9 mouse cellular contexts compared by ENCODE assay signal in the genomic region with DNA sequence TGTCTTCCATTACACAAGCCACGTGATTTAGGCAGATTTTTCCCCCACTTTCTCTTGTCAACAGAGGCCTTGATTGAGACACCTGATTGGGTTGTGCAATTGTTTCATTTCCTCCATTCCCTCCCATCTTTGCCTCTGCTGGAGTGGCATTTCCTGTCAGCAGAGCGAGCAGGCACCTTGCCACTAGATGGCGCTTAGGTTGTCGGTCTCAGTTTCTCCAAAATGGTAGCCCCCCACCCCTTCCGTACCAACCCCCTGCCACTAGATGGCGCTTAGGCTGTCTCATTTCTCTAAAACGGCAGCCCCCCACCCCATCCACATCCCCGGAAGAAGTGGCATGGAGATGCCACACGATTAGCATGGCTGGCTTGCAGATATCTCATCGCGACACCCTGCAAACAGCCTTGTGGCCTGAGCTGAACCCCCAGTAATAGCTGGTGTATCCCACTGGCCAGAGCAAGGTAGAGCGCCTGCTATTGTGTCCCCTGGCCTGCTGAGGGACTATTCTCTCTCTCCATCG. TPM values are rescaled to one million over a fixed set of nuclear protein-coding genes. Genes with fewer than 3 reads are reported as not detected.
DNase-seq lines count a peak whose midpoint lies in the region; ATAC-seq and TF ChIP-seq lines count a peak whose summit lies in the region.
"Had no signal": no experiment of that assay in that cellular context is flagged by ENCODE, and none has a peak within 500 bp of the region (broad histone marks: within the 10 kb centered on the region; RNA-seq: fewer than 3 reads in every experiment).

No protein-coding gene starts in this region.

- DNase-seq in left cerebral cortex, adult 11 months (ENCODE audit: low spot score): peak; percentile 36
- no peak for DNase-seq in left cerebral cortex, adult 8-10 months (ENCODE audit: low spot score in 2 of 2)
- peak; percentile 90 for DNase-seq in forebrain, postnatal 0 days
- DNase-seq in liver, embryonic 11.5 days (ENCODE audit: low spot score): peak; percentile 43
- peak; percentile 80 for DNase-seq in thymus, adult 2 months

- 33% methylated on average over 13 of the region's 13 CpGs for WGBS in bone marrow, adult 2 months
- 33% methylated on average over 13 of the region's 13 CpGs for WGBS in forebrain, postnatal 0 days
- 35% methylated on average over 13 of the region's 13 CpGs for WGBS in hindbrain, embryonic 16.5 days
- WGBS in liver, embryonic 11.5 days: 37% methylated on average over 13 of the region's 13 CpGs
- WGBS in thymus, adult 2 months: 49% methylated on average over 13 of the region's 13 CpGs

- no peak overlapping the region for H3K4me3 ChIP-seq in bone marrow, adult 2 months (replicated peaks; ENCODE audit: control insufficient read depth, low read depth, low read length)
- H3K4me3 ChIP-seq in forebrain, postnatal 0 days (ENCODE audit: low read depth, low read length): no peak overlapping the region
- H3K4me3 ChIP-seq in hindbrain, embryonic 16.5 days (ENCODE audit: low read length): no peak overlapping the region
- H3K4me3 ChIP-seq in liver, embryonic 11.5 days (ENCODE audit: low read depth, low read length): no peak overlapping the region
- H3K4me3 ChIP-seq in thymus, adult 2 months (ENCODE audit: control insufficient read depth, insufficient read depth, low read length): no peak overlapping the region
- H3K4me3 ChIP-seq: embryonic facial prominence, embryonic 12.5 days had no signal

- no peaks in the 10 kb centered on the region for H3K27me3 ChIP-seq in forebrain, postnatal 0 days (ENCODE audit: insufficient read depth, low read length)
- H3K27me3 ChIP-seq in hindbrain, embryonic 16.5 days (replicated peaks; ENCODE audit: control insufficient read depth, insufficient read depth, low read length): no peaks in the 10 kb centered on the region
- H3K27me3 ChIP-seq in liver, embryonic 11.5 days (replicated peaks; ENCODE audit: control insufficient read depth, insufficient read depth, low read length): no peaks in the 10 kb centered on the region
- no peaks in the 10 kb centered on the region for H3K27me3 ChIP-seq in thymus, adult 2 months (ENCODE audit: control insufficient read depth, insufficient read depth, low read length)
- H3K27me3 ChIP-seq: embryonic facial prominence, embryonic 12.5 days had no signal

- no peak overlapping the region for H3K4me2 ChIP-seq in forebrain, postnatal 0 days (ENCODE audit: low read depth)
- H3K4me2 ChIP-seq in hindbrain, embryonic 16.5 days (ENCODE audit: low read length): peak overlapping the region; percentile 5; the same call in 1 of the 2 replicates
- H3K4me2 ChIP-seq in liver, embryonic 11.5 days: peak overlapping the region; percentile 33
- H3K4me2 ChIP-seq: embryonic facial prominence, embryonic 12.5 days had no signal

- no peak overlapping the region for H3K9ac ChIP-seq in forebrain, postnatal 0 days
- H3K9ac ChIP-seq in hindbrain, embryonic 16.5 days (ENCODE audit: low read depth, low read length): no peak overlapping the region
- H3K9ac ChIP-seq in liver, embryonic 11.5 days (ENCODE audit: low read depth, low read length): no peak overlapping the region
- H3K9ac ChIP-seq: embryonic facial prominence, embryonic 12.5 days had no signal

- peak; percentile 77 for TF ChIP-seq CTCF in bone marrow, adult 2 months (IDR thresholded peaks at IDR 0.05; ENCODE audit: control insufficient read depth, insufficient read depth, low read length)
- TF ChIP-seq CTCF in forebrain, postnatal 0 days (IDR thresholded peaks at IDR 0.05; ENCODE audit: low read depth): peak; percentile 93
- peak; percentile 90 for TF ChIP-seq CTCF in thymus, adult 2 months (IDR thresholded peaks at IDR 0.05; ENCODE audit: borderline replicate concordance, control insufficient read depth, extremely low read depth, insufficient read depth, low read length, poor library complexity)

- no peaks in the 10 kb centered on the region; the same call in 1 of the 2 replicates for H3K4me1 ChIP-seq in bone marrow, adult 2 months (ENCODE audit: control insufficient read depth, insufficient read depth, low read length)
- no peaks in the 10 kb centered on the region for H3K4me1 ChIP-seq in forebrain, postnatal 0 days (ENCODE audit: insufficient read depth)
- no peaks in the 10 kb centered on the region for H3K4me1 ChIP-seq in hindbrain, embryonic 16.5 days (ENCODE audit: control insufficient read depth, insufficient read depth, low read depth, low read length)
- no peaks in the 10 kb centered on the region; the same call in 1 of the 2 replicates for H3K4me1 ChIP-seq in liver, embryonic 11.5 days (replicated peaks; ENCODE audit: control insufficient read depth, insufficient read depth, low read length)
- no peaks in the 10 kb centered on the region for H3K4me1 ChIP-seq in thymus, adult 2 months (replicated peaks; ENCODE audit: control insufficient read depth, insufficient read depth, low read length)
- H3K4me1 ChIP-seq: embryonic facial prominence, embryonic 12.5 days had no signal

- ATAC-seq in forebrain, postnatal 0 days: peak; percentile 77
- ATAC-seq in hindbrain, embryonic 16.5 days: peak; percentile 69
- peak; percentile 49 for ATAC-seq in liver, embryonic 11.5 days (replicated peaks; ENCODE audit: low FRiP score)
- peak; percentile 52 for ATAC-seq in monocyte, adult 5-6 weeks (replicated peaks; ENCODE audit: insufficient number of reproducible peaks, low FRiP score, low TSS enrichment, poor library complexity, severe bottlenecking)

- no peak for TF ChIP-seq POLR2A in bone marrow, adult 2 months (IDR thresholded peaks at IDR 0.05; ENCODE audit: borderline replicate concordance, control insufficient read depth, low read depth, low read length)
- TF ChIP-seq POLR2A in thymus, adult 2 months (IDR thresholded peaks at IDR 0.05; ENCODE audit: control insufficient read depth, extremely low read depth, insufficient read depth, low read length, poor library complexity): no peak

- H3K36me3 ChIP-seq in forebrain, postnatal 0 days (ENCODE audit: insufficient read depth): no peaks in the 10 kb centered on the region
- no peaks in the 10 kb centered on the region for H3K36me3 ChIP-seq in hindbrain, embryonic 16.5 days (ENCODE audit: control insufficient read depth, insufficient read depth, low read length)
- no peaks in the 10 kb centered on the region for H3K36me3 ChIP-seq in liver, embryonic 11.5 days (ENCODE audit: control insufficient read depth, insufficient read depth, low read length)
- H3K36me3 ChIP-seq in thymus, adult 2 months (ENCODE audit: control insufficient read depth, insufficient read depth, low read length): no peaks in the 10 kb centered on the region
- H3K36me3 ChIP-seq: embryonic facial prominence, embryonic 12.5 days had no signal

- no peaks in the 10 kb centered on the region for H3K9me3 ChIP-seq in forebrain, postnatal 0 days (ENCODE audit: low read length)
- H3K9me3 ChIP-seq in hindbrain, embryonic 16.5 days (ENCODE audit: control insufficient read depth, low read length): no peaks in the 10 kb centered on the region
- no peaks in the 10 kb centered on the region for H3K9me3 ChIP-seq in liver, embryonic 11.5 days (ENCODE audit: control insufficient read depth, low read length)
- H3K9me3 ChIP-seq: embryonic facial prominence, embryonic 12.5 days had no signal

- H3K27ac ChIP-seq in bone marrow, adult 2 months (ENCODE audit: control insufficient read depth, insufficient read depth, low read depth, low read length, poor library complexity): no peak overlapping the region
- no peak overlapping the region for H3K27ac ChIP-seq in forebrain, postnatal 0 days (ENCODE audit: low read depth, low read length)
- H3K27ac ChIP-seq in hindbrain, embryonic 16.5 days (ENCODE audit: low read depth, low read length): no peak overlapping the region
- H3K27ac ChIP-seq in liver, embryonic 11.5 days (ENCODE audit: low read depth, low read length): no peak overlapping the region
- no peak overlapping the region for H3K27ac ChIP-seq in thymus, adult 2 months (ENCODE audit: control insufficient read depth, insufficient read depth, low read length)
- H3K27ac ChIP-seq: embryonic facial prominence, embryonic 12.5 days had no signal

RNA-seq across cellular contexts. Expression of gene Rtkn2, which starts 18.8 kb away (rescaled TPM):
- total RNA-seq in left cerebral cortex, adult 8-10 months (2022): 1 to 10 TPM; 6.4 to 6.9 (median 6.5) TPM
- 1.0 and 2.5 TPM in 2 replicates for polyA plus RNA-seq in bone marrow, adult 2 months (2011; ENCODE audit: insufficient read depth, insufficient read length, low replicate concordance, missing spikeins)
- total RNA-seq in forebrain, postnatal 0 days (2014; rRNA removed): 4.5 and 4.9 TPM in 2 replicates
- polyA plus RNA-seq in forebrain, postnatal 0 days (2015; fragmentation: Nextera tagmentation; extraction: Ambion mirVana): 3.2 and 4.2 TPM in 2 replicates
- polyA plus RNA-seq in hindbrain, embryonic 16.5 days (2015; fragmentation: Nextera tagmentation; extraction: Ambion mirVana): 3.7 and 4.4 TPM in 2 replicates
- 4.9 and 5.7 TPM in 2 replicates for polyA plus RNA-seq in liver, embryonic 11.5 days (2014; fragmentation: Nextera tagmentation; extraction: Ambion mirVana)
- 0.76 TPM in 1 of 3 replicates, not detected in the others for total RNA-seq in monocyte, adult 5-6 weeks (2017)
- 4.2 and 6.6 TPM in 2 replicates for polyA plus RNA-seq in thymus, adult 2 months (2012; rRNA removed)

Comparison
In these comparisons a context has a peak if more than half of its experiments do, and no peak if none do; other contexts are left out.
1. DNase-seq: peak in left cerebral cortex, adult 11 months (single experiment), forebrain, postnatal 0 days (single experiment), liver, embryonic 11.5 days (single experiment) and thymus, adult 2 months (single experiment); none in left cerebral cortex, adult 8-10 months (0 of 2).
2. Peak in every context shown above with its lines, with median percentiles within 50 percentile points of each other: CTCF ChIP-seq and ATAC-seq.